ENCODE assay signal across 9 mouse cellular contexts in genomic region chr5:123013599-123014315, GRCm38 (mm10). TPM values are rescaled to one million over a fixed set of nuclear protein-coding genes. Genes with fewer than 3 reads are reported as not detected.
DNase-seq lines count a peak whose midpoint lies in the region; ATAC-seq lines count a peak whose summit lies in the region.
"Had no signal": no experiment of that assay in that cellular context is flagged by ENCODE, and none has a peak within 500 bp of the region (broad histone marks: within the 10 kb centered on the region; RNA-seq: fewer than 3 reads in every experiment).

No protein-coding gene starts in this region.

- no peak overlapping the region for H3K27ac ChIP-seq in heart, embryonic 12.5 days (ENCODE audit: poor library complexity, severe bottlenecking)

- no peaks in the 10 kb centered on the region for H3K27me3 ChIP-seq in heart, embryonic 12.5 days (replicated peaks)
- no peaks in the 10 kb centered on the region for H3K27me3 ChIP-seq in megakaryocyte, embryonic 14.5 days (replicated peaks)

- H3K4me1 ChIP-seq in heart, embryonic 12.5 days (replicated peaks): peaks cover 44% of the 10 kb centered on the region
- H3K4me1 ChIP-seq in megakaryocyte, embryonic 14.5 days: peaks cover 64% of the 10 kb centered on the region

- no peak overlapping the region for H3K4me3 ChIP-seq in heart, embryonic 12.5 days
- peak overlapping the region; percentile 33 for H3K4me3 ChIP-seq in megakaryocyte, embryonic 14.5 days (replicated peaks)

- DNase-seq in heart, adult 18-20 months: peak; percentile 78 to 81
- DNase-seq in adrenal gland, adult (ENCODE audit: inconsistent age in 2 of 2, low spot score in 1 of 2): peak; percentile 65 to 88
- DNase-seq in embryo, embryonic 10.5 days (ENCODE audit: low spot score): peak; percentile 92
- peak; percentile 61 to 69 for DNase-seq in heart, adult 9 months (ENCODE audit: low spot score in 2 of 2)
- peak; percentile 65 to 66 for DNase-seq in layer of hippocampus, postnatal 36 days
- peak; percentile 43 to 79 for DNase-seq in spleen, postnatal 10 days (ENCODE audit: low spot score in 2 of 2)

- no peak overlapping the region for H3K4me2 ChIP-seq in heart, embryonic 12.5 days

- peaks cover 10% of the 10 kb centered on the region for H3K36me3 ChIP-seq in heart, embryonic 12.5 days
- peaks cover 16% of the 10 kb centered on the region for H3K36me3 ChIP-seq in megakaryocyte, embryonic 14.5 days (replicated peaks; ENCODE audit: low read length)

- WGBS in heart, embryonic 12.5 days: 51% methylated on average over 9 of the region's 9 CpGs

- no peak for ATAC-seq in heart, embryonic 12.5 days (ENCODE audit: insufficient number of reproducible peaks, low FRiP score)

- H3K9ac ChIP-seq in heart, embryonic 12.5 days: no peak overlapping the region

- H3K9me3 ChIP-seq in heart, embryonic 12.5 days (replicated peaks): no peaks in the 10 kb centered on the region
- no peaks in the 10 kb centered on the region for H3K9me3 ChIP-seq in megakaryocyte, embryonic 14.5 days

RNA-seq across cellular contexts. Expression of gene Orai1, which starts 1.1 kb away (rescaled TPM):
- total RNA-seq in heart, adult 18-20 months (2021): 10 to 100 TPM; 12.2 to 12.5 TPM
- polyA plus RNA-seq in heart, embryonic 12.5 days (2016; fragmentation: Nextera tagmentation; extraction: Ambion mirVana): 22.8 and 23.3 TPM in 2 replicates
- 10 to 100 TPM; 11.7 TPM for total RNA-seq in layer of hippocampus, postnatal 36 days (2021)
- polyA plus RNA-seq in megakaryocyte, embryonic 14.5 days (2012; ENCODE audit: insufficient read depth, low replicate concordance): 111 and 131 TPM in 2 replicates

RNA-seq across cellular contexts. Expression of gene Kdm2b, which starts 24.1 kb away (rescaled TPM):
- total RNA-seq in heart, adult 18-20 months (2021): 10 to 100 TPM; 10.6 to 14.2 TPM
- 38.6 and 39.8 TPM in 2 replicates for polyA plus RNA-seq in heart, embryonic 12.5 days (2016; fragmentation: Nextera tagmentation; extraction: Ambion mirVana)
- 10 to 100 TPM; 35.3 to 43.9 TPM for total RNA-seq in layer of hippocampus, postnatal 36 days (2021)
- polyA plus RNA-seq in megakaryocyte, embryonic 14.5 days (2012; ENCODE audit: insufficient read depth, low replicate concordance): 19.1 and 24.4 TPM in 2 replicates

RNA-seq across cellular contexts. Expression of gene Morn3, which starts 33.1 kb away (rescaled TPM):
- total RNA-seq in heart, adult 18-20 months (2021): not detected
- polyA plus RNA-seq in heart, embryonic 12.5 days (2016; fragmentation: Nextera tagmentation; extraction: Ambion mirVana): not detected in 2 replicates
- not detected for total RNA-seq in layer of hippocampus, postnatal 36 days (2021)
- polyA plus RNA-seq in megakaryocyte, embryonic 14.5 days (2012; ENCODE audit: insufficient read depth, low replicate concordance): not detected in 2 replicates
- polyA plus RNA-seq: liver, embryonic 16.5 days had no signal

RNA-seq across cellular contexts. Expression of gene Tmem120b, which starts 54.5 kb away (rescaled TPM):
- total RNA-seq in heart, adult 18-20 months (2021): 10 to 100 TPM; 10.1 to 10.3 TPM
- 12.9 and 13.0 TPM in 2 replicates for polyA plus RNA-seq in heart, embryonic 12.5 days (2016; fragmentation: Nextera tagmentation; extraction: Ambion mirVana)
- total RNA-seq in layer of hippocampus, postnatal 36 days (2021): 10 to 100 TPM; 16.3 to 19.9 TPM
- polyA plus RNA-seq in megakaryocyte, embryonic 14.5 days (2012; ENCODE audit: insufficient read depth, low replicate concordance): 5.3 and 6.9 TPM in 2 replicates
